Mouse (Mus musculus) liver, postnatal 0 days (tissue): ENCODE data around the gene Rad23a.

Experiments used
- CTCF ChIP-seq: sonication (generic); IDR thresholded peaks from 2 replicates; pipeline ENCODE4 v1.5.1; 2016; ENCODE audit warnings: antibody characterized with exemption, low read depth
- EP300 ChIP-seq: IDR thresholded peaks from 2 replicates; pipeline ENCODE4 v1.6.1; 2016; ENCODE audit warnings: antibody characterized with exemption, low read depth, mild to moderate bottlenecking

DNA sequence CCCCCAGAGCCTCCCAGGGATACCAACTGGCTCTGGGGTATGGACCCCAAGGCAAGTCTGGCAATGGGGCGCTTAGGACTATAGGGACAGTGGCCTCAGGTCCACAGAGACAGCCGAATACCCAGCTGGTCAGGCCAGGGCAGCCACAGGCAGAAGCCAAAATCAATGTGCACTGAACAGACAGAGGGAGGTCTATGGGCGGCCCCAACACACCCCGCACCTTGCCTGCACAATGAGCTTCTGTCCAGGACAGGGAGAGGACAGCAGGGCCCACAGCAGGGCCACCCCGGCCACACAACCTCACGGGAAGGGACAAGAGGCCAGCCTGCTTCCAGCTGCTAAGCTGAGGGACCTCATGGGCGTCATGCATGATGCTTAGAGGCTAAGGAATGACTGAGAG, 46.0 kb downstream of the Rad23a start:
- TF ChIP-seq EP300: no peak
- TF ChIP-seq CTCF: no peak
